Mouse (Mus musculus) kidney, adult 2 months (tissue): ENCODE measurements around the gene Timm50.

ENCODE experiments used
- CTCF ChIP-seq: fragments of 200-500 bp; conservative IDR thresholded peaks from 2 replicates; pipeline ENCODE4 v1.5.1; 2011; ENCODE audit warnings: low read depth, mild to moderate bottlenecking, control low read depth, low read length, moderate library complexity, mixed read lengths; ENCODE audit not compliant: insufficient read depth, insufficient read length
- POLR2A ChIP-seq: fragments of 200-500 bp; IDR thresholded peaks from one replicate; pipeline ENCODE4 v1.6.1; 2011; ENCODE audit warnings: low read depth, low read length, control low read depth

GRCm38 (mm10) chr7:28277237-28277614 is 34.6 kb downstream of the Timm50 start:
- TF ChIP-seq POLR2A (no peak), CTCF (no peak)
